Mouse (Mus musculus) G1E (cell line): ENCODE measurements at regions not wholly inside any gene's neighbourhood (a gene's known extent, or its start where the extent isn't known, plus 50 kb on each side); places are given as distances from the start of the nearest gene placed in this dataset.

Experiments
- CTCF ChIP-seq: IDR thresholded peaks from 2 replicates; pipeline ENCODE4 v1.5.1; 2012; ENCODE audit warnings: low read depth, low read length, inconsistent platforms, mixed read lengths
- GATA1 ChIP-seq: IDR thresholded peaks from 2 replicates; pipeline ENCODE4 v1.6.1; 2012; ENCODE audit warnings: borderline replicate concordance, low read length, inconsistent platforms, mixed read lengths
- POLR2AphosphoS5 ChIP-seq: IDR thresholded peaks from 2 replicates; pipeline ENCODE4 v1.6.1; 2012; ENCODE audit warnings: low read depth, low read length, inconsistent platforms; ENCODE audit not compliant: insufficient replicate concordance
- TAL1 ChIP-seq: conservative IDR thresholded peaks from 2 replicates; pipeline ENCODE4 v1.6.1; 2012; ENCODE audit warnings: low read depth, low read length, inconsistent platforms, mixed read lengths

- TF ChIP-seq CTCF (no peak), POLR2AphosphoS5 (no peak), GATA1 (no peak), TAL1 (no peak)
Observed at GRCm38 (mm10) chr11:111897001-111897400, 831.0 kb downstream of the Kcnj2 start.
